Mouse (Mus musculus) midbrain, embryonic 14.5 days (tissue): ENCODE measurements around the gene Nabp1. TPM values are rescaled to one million over a fixed set of nuclear protein-coding genes. Genes with fewer than 3 reads are reported as not detected.
"Not testable (repeated sequence)": the region's sequence is repeated elsewhere in the genome, so short reads cannot be mapped to it uniquely, and the experiment has no call there.

Experiments used
- ATAC-seq: fragments of 200-750 bp; cut with Nextera tagmentation; 2 replicates; pipeline ENCODE4 v1.8.0; 2017; ENCODE audit warnings: moderate number of reproducible peaks, moderate library complexity; ENCODE audit not compliant: low FRiP score, low TSS enrichment
- DNase-seq: peaks from one replicate; pipeline ENCODE4 v3.0.0-alpha.2; 2015
- H3K27ac ChIP-seq: fragments of 300-500 bp; sonication (generic); replicated peaks from 2 replicates; pipeline ENCODE4 v1.5.1; 2014; ENCODE audit warnings: mild to moderate bottlenecking, low read depth, low read length, moderate library complexity
- H3K27me3 ChIP-seq: fragments of 300-500 bp; sonication (generic); 2 replicates; pipeline ENCODE4 v1.6.1; 2014; ENCODE audit warnings: low read length, control low read depth, mixed read lengths; ENCODE audit not compliant: control insufficient read depth, insufficient read depth
- H3K36me3 ChIP-seq: fragments of 300-500 bp; sonication (generic); 2 replicates; pipeline ENCODE4 v1.6.1; 2014; ENCODE audit warnings: low read length, control low read depth; ENCODE audit not compliant: control insufficient read depth, insufficient read depth
- H3K4me1 ChIP-seq: fragments of 300-500 bp; sonication (generic); 2 replicates; pipeline ENCODE4 v1.6.1; 2014; ENCODE audit warnings: mild to moderate bottlenecking, antibody characterized with exemption, low read length, control low read depth; ENCODE audit not compliant: control insufficient read depth, insufficient read depth
- H3K4me2 ChIP-seq: fragments of 300-500 bp; sonication (generic); 2 replicates; pipeline ENCODE4 v1.6.1; 2014; ENCODE audit warnings: mild to moderate bottlenecking, low read length, moderate library complexity
- H3K4me3 ChIP-seq: fragments of 300-500 bp; sonication (generic); replicated peaks from 2 replicates; pipeline ENCODE4 v1.5.1; 2014; ENCODE audit warnings: low read depth, low read length
- H3K9ac ChIP-seq: fragments of 300-500 bp; sonication (generic); replicated peaks from 2 replicates; pipeline ENCODE4 v1.6.1; 2014; ENCODE audit warnings: mild to moderate bottlenecking, low read length, moderate library complexity
- H3K9me3 ChIP-seq: fragments of 300-500 bp; sonication (generic); 2 replicates; pipeline ENCODE4 v1.6.1; 2016; ENCODE audit warnings: low read length, control low read depth, mixed read lengths; ENCODE audit not compliant: control insufficient read depth
- WGBS: fragments of 180-500 bp; shearing (Covaris S2); extraction: QIAGEN DNeasy Blood & Tissue Kit; methylation state at CpG from one replicate; pipeline ENCODE4 v1.1.7; 2014; 5-methylcytosine and 5-hydroxymethylcytosine counted together
- polyA plus RNA-seq: library from polyadenylated mRNA; unstranded; fragments of >200 nt; fragmentation: Nextera tagmentation; extraction: Ambion mirVana; gene quantifications from 2 replicates; pipeline ENCODE4 v1.2.1, GENCODE M21; 2014

Nabp1 gene
- polyA plus RNA-seq, 1 experiment from 2014 or later: 11.3 TPM

GRCm38 (mm10) chr1:51457249-51457648, 21.0 kb downstream of the Nabp1 start:
- DNase-seq: no peak
- H3K9me3 ChIP-seq: no peaks in the 10 kb centered on the region
- H3K4me3 ChIP-seq: no peak overlapping the region
- no peak for ATAC-seq
- 74% methylated on average over 3 of the region's 3 CpGs for WGBS
- no peak overlapping the region for H3K27ac ChIP-seq
- H3K4me2 ChIP-seq: no peak overlapping the region
- H3K36me3 ChIP-seq: no peaks in the 10 kb centered on the region
- no peaks in the 10 kb centered on the region for H3K4me1 ChIP-seq
- H3K27me3 ChIP-seq: no peaks in the 10 kb centered on the region
- H3K9ac ChIP-seq: no peak overlapping the region

GRCm38 (mm10) chr1:51448789-51449188, 29.4 kb downstream of the Nabp1 start:
- no peaks in the 10 kb centered on the region for H3K27me3 ChIP-seq
- no peak overlapping the region for H3K4me3 ChIP-seq
- ATAC-seq (no peak), DNase-seq (no peak)
- H3K9ac ChIP-seq: no peak overlapping the region
- no peaks in the 10 kb centered on the region for H3K4me1 ChIP-seq
- H3K36me3 ChIP-seq: no peaks in the 10 kb centered on the region
- no peaks in the 10 kb centered on the region for H3K9me3 ChIP-seq
- 53% methylated on average over 2 of the region's 2 CpGs for WGBS
- no peak overlapping the region for H3K4me2 ChIP-seq
- no peak overlapping the region for H3K27ac ChIP-seq

DNA sequence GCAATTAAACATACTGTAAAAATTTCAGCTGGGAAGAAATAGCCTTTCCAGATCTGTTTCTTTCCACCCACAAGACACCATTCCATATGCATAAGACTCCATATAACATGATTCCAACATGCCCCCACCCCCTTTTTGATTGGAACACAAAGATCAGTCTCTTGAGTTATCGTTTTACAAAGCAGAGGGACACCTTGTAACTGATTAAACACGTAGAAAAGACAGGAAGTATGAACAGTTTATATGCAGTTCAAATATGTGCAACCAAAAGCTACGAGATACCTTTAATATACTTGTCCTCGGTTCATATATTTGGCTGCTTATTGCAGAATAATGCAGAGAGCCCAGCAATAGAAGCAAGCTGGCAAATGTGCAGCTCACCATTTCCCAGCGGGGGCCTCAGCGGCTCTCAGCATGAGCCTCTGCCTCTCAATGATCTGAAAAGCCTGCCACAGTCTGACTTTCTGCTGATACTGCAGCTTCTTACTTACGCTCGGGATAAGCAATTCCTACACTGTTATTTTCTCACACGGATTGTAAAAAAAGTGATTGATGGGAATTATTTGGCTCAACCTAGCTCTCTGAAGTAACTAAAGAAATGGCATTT, 32.3 kb downstream of the Nabp1 start:
- Histone ChIP-seq H3K4me1 (no peaks in the 10 kb centered on the region), H3K27me3 (no peaks in the 10 kb centered on the region), H3K9me3 (no peaks in the 10 kb centered on the region), H3K9ac (no peak overlapping the region), H3K36me3 (no peaks in the 10 kb centered on the region), H3K27ac (no peak overlapping the region), H3K4me3 (no peak overlapping the region), H3K4me2 (peak overlapping the region; percentile 27; the same call in 1 of the 2 replicates)
- 9% methylated on average over 9 of the region's 9 CpGs for WGBS
- ATAC-seq (no peak), DNase-seq (peak; percentile 89)

DNA sequence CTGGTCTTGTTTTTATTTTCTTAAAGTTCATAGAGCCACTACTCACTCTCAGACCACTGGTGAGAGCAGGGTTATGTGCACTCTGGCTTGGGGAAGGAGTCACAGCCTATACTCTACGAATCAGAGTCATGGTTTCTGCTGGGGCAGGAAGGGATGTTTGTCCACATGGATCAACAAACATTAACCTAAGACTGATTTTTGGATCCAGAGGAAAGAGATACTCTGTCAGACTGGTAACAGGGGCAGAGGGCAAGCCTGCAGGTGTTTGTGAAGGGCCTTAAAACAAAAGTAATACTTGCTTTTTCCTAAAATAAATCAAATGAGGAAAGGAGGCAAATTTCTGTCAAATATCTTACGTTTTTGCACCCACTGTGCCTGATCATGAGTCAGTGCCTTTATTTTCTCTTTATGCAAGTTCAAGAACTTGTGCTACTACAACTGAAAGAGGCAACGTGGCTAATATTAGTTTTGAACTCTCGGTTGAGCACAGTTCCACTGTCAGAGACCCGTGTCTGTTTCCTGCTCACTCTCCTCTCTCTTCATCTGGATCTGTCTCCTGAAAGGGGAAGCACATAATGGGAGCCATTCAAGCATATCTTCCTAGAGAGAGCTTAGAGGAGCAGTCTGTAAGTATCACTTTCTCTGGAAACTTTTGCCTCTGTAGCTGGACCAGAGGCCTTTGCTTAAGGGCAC, 32.9 kb downstream of the Nabp1 start:
- no peaks in the 10 kb centered on the region for H3K27me3 ChIP-seq
- DNase-seq: no peak
- no peak for ATAC-seq
- H3K9ac ChIP-seq: no peak overlapping the region
- H3K4me3 ChIP-seq: no peak overlapping the region
- no peak overlapping the region for H3K27ac ChIP-seq
- no peaks in the 10 kb centered on the region for H3K36me3 ChIP-seq
- no peaks in the 10 kb centered on the region for H3K4me1 ChIP-seq
- WGBS: 40% methylated on average over 5 of the region's 5 CpGs
- no peaks in the 10 kb centered on the region for H3K9me3 ChIP-seq
- no peak overlapping the region for H3K4me2 ChIP-seq

GRCm38 (mm10) chr1:51429775-51430174, 48.5 kb downstream of the Nabp1 start:
- no peak overlapping the region for H3K4me3 ChIP-seq
- no peak overlapping the region for H3K9ac ChIP-seq
- H3K4me1 ChIP-seq: no peaks in the 10 kb centered on the region
- DNase-seq: no peak
- no peak overlapping the region for H3K27ac ChIP-seq
- ATAC-seq: no peak
- no peak overlapping the region for H3K4me2 ChIP-seq
- H3K27me3 ChIP-seq: no peaks in the 10 kb centered on the region
- WGBS: 22% methylated on average over 1 of the region's 1 CpGs
- H3K36me3 ChIP-seq: no peaks in the 10 kb centered on the region
- H3K9me3 ChIP-seq: no peaks in the 10 kb centered on the region

GRCm38 (mm10) chr1:51426298-51426697, 51.9 kb downstream of the Nabp1 start:
- WGBS: 96% methylated on average over 9 of the region's 9 CpGs
- Histone ChIP-seq H3K9me3 (no peaks in the 10 kb centered on the region), H3K4me1 (no peaks in the 10 kb centered on the region), H3K4me3 (no peak overlapping the region), H3K4me2 (no peak overlapping the region), H3K27me3 (no peaks in the 10 kb centered on the region), H3K36me3 (no peaks in the 10 kb centered on the region), H3K27ac (no peak overlapping the region), H3K9ac (no peak overlapping the region)
- ATAC-seq (no peak), DNase-seq (no peak)

- WGBS: 97% methylated on average over 8 of the region's 8 CpGs
- not testable (repeated sequence) for H3K4me3 ChIP-seq, H3K27ac ChIP-seq, H3K4me1 ChIP-seq, H3K4me2 ChIP-seq, ATAC-seq, H3K27me3 ChIP-seq, DNase-seq, H3K36me3 ChIP-seq, H3K9ac ChIP-seq, H3K9me3 ChIP-seq
Measured at GRCm38 (mm10) chr1:51421029-51421428, 57.2 kb downstream of the Nabp1 start.

DNA sequence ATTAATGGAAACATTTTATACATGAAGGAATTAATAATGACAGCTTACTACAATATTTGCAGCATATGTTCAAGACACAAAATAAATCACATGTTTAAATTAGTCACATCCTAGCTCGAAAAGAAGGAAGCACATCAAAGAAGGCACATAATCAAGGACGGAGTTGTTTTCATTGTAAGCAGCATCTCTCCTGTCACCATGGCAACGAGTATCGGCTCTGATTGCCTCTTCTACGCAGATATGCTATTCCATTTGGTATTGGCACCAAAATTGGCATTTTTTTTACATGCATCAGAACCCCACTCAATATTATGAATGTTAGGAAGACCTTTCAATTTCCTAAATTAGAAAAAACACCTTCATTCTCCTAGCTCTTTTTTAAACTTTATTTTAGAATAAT, 59.5 kb downstream of the Nabp1 start:
- Histone ChIP-seq H3K36me3 (no peaks in the 10 kb centered on the region), H3K9me3 (no peaks in the 10 kb centered on the region), H3K27me3 (no peaks in the 10 kb centered on the region), H3K27ac (no peak overlapping the region), H3K9ac (no peak overlapping the region), H3K4me3 (no peak overlapping the region), H3K4me2 (no peak overlapping the region), H3K4me1 (no peaks in the 10 kb centered on the region)
- ATAC-seq (no peak), DNase-seq (peak; percentile 70)
- WGBS: 24% methylated on average over 5 of the region's 5 CpGs
